Mouse (Mus musculus): ENCODE results near the gene Fam198a.

- TF ChIP-seq CTCF (IDR thresholded peaks at IDR 0.05; ENCODE audit: low read depth) (no peak), EP300 (IDR thresholded peaks at IDR 0.05; ENCODE audit: low read depth) (no peak)
Measured at GRCm38 (mm10) chr9:121904319-121904718, 46.5 kb upstream of the Fam198a start.
